Mouse (Mus musculus): ENCODE results near the gene Slc45a2. TPM values are rescaled to one million over a fixed set of nuclear protein-coding genes. Genes with fewer than 3 reads are reported as not detected.

Gene Slc45a2
- total and polyA plus RNA-seq, 3 experiments, result 0.05 TPM; not detected in 2

GRCm38 (mm10) chr15:11067891-11068290 lies 67.4 kb downstream of the Slc45a2 start:
- Histone ChIP-seq H3K9me3 (replicated peaks) (no peaks in the 10 kb centered on the region), H3K4me1 (ENCODE audit: insufficient read depth, low read depth, low read length) (no peaks in the 10 kb centered on the region), H3K36me3 (replicated peaks) (no peaks in the 10 kb centered on the region), H3K4me3 (ENCODE audit: low read depth, low read length) (no peak overlapping the region), H3K27me3 (ENCODE audit: insufficient read depth, low read length) (peaks cover 2% of the 10 kb centered on the region; the same call in 1 of the 2 replicates)
- ATAC-seq (ENCODE audit: extremely low read depth, insufficient number of reproducible peaks, low FRiP score, poor library complexity, severe bottlenecking) (no peak), DNase-seq (ENCODE audit: low spot score) (no peak)
- TF ChIP-seq POLR2AphosphoS5 (IDR thresholded peaks at IDR 0.05; ENCODE audit: insufficient replicate concordance, low read depth, low read length) (no peak), GATA1 (IDR thresholded peaks at IDR 0.05; ENCODE audit: borderline replicate concordance, low read length) (no peak), CTCF (IDR thresholded peaks at IDR 0.05; ENCODE audit: low read depth, low read length) (no peak), TAL1 (conservative IDR thresholded peaks at IDR 0.05; ENCODE audit: low read depth, low read length) (no peak), GATA2 (IDR thresholded peaks at IDR 0.05; ENCODE audit: borderline replicate concordance, low read depth, low read length) (no peak)

GRCm38 (mm10) chr15:11075726-11076361 lies 75.3 kb downstream of the Slc45a2 start:
- ATAC-seq (ENCODE audit: extremely low read depth, insufficient number of reproducible peaks, low FRiP score, poor library complexity, severe bottlenecking) (no peak), DNase-seq (ENCODE audit: low spot score) (no peak)
- Histone ChIP-seq H3K36me3 (replicated peaks) (no peaks in the 10 kb centered on the region), H3K9me3 (replicated peaks) (no peaks in the 10 kb centered on the region), H3K27me3 (ENCODE audit: insufficient read depth, low read length) (peaks cover 2% of the 10 kb centered on the region; the same call in 1 of the 2 replicates), H3K4me3 (ENCODE audit: low read depth, low read length) (no peak overlapping the region), H3K4me1 (ENCODE audit: insufficient read depth, low read depth, low read length) (no peaks in the 10 kb centered on the region)
- TF ChIP-seq GATA1 (IDR thresholded peaks at IDR 0.05; ENCODE audit: borderline replicate concordance, low read length) (no peak), GATA2 (IDR thresholded peaks at IDR 0.05; ENCODE audit: borderline replicate concordance, low read depth, low read length) (no peak), TAL1 (conservative IDR thresholded peaks at IDR 0.05; ENCODE audit: low read depth, low read length) (no peak), CTCF (IDR thresholded peaks at IDR 0.05; ENCODE audit: low read depth, low read length) (no peak), POLR2AphosphoS5 (IDR thresholded peaks at IDR 0.05; ENCODE audit: insufficient replicate concordance, low read depth, low read length) (no peak)

Other genes with a start within 250 kb of the Slc45a2 start
- gene C1qtnf3, start 48.4 kb upstream of the Slc45a2 start, total RNA-seq (2014; fragmentation: Nextera tagmentation), result not detected in 2 replicates
- not detected in 2 replicates for gene C1qtnf3, start 48.4 kb upstream of the Slc45a2 start, total RNA-seq (2017)
- not detected in 2 replicates for gene C1qtnf3, start 48.4 kb upstream of the Slc45a2 start, polyA plus RNA-seq (2012)
- 1.2 and 4.7 TPM in 2 replicates for gene Amacr, start 19.0 kb upstream of the Slc45a2 start, total RNA-seq (2014; fragmentation: Nextera tagmentation)
- gene Amacr, start 19.0 kb upstream of the Slc45a2 start, total RNA-seq (2017), result 7.5 and 11.2 TPM in 2 replicates
- 2.3 and 2.7 TPM in 2 replicates for gene Amacr, start 19.0 kb upstream of the Slc45a2 start, polyA plus RNA-seq (2012)
- gene Rxfp3, start 37.3 kb downstream of the Slc45a2 start, total RNA-seq (2014; fragmentation: Nextera tagmentation), result not detected in 2 replicates
- gene Rxfp3, start 37.3 kb downstream of the Slc45a2 start, total RNA-seq (2017), result 0.12 TPM in 1 of 2 replicates, not detected in the other
- gene Rxfp3, start 37.3 kb downstream of the Slc45a2 start, polyA plus RNA-seq (2012), result not detected in 2 replicates
- gene Adamts12, start 64.1 kb downstream of the Slc45a2 start, total RNA-seq (2014; fragmentation: Nextera tagmentation), result not detected in 2 replicates
- 0.06 and 0.16 TPM in 2 replicates for gene Adamts12, start 64.1 kb downstream of the Slc45a2 start, total RNA-seq (2017)
- gene Adamts12, start 64.1 kb downstream of the Slc45a2 start, polyA plus RNA-seq (2012), result not detected in 2 replicates

All from G1E (cell line).